Mouse (Mus musculus): ENCODE data around the gene Spin1. TPM values are rescaled to one million over a fixed set of nuclear protein-coding genes. Genes with fewer than 3 reads are reported as not detected.

Spin1 gene
- polyA plus RNA-seq, 1 experiment from 2014 or later: 40.6 TPM

DNA sequence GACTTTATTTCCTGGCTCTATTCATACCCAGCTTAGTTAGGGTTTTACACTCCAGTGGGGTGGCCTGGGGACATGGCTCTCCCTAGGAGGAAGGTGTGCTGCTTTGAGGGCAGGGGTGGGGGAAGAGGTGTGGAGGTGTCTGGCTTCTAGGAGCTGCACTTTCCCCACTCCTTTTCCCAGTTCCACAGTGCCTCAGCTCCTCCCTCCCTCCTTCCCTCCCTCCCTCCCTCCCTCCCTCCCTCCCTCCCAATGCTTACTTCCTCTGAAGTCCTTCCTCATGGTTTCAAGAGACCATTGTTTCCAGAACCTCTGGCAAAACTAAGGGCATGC is 37.0 kb downstream of the Spin1 start:
- H3K36me3 ChIP-seq (ENCODE audit: insufficient read depth, low read length): peaks cover 9% of the 10 kb centered on the region
- H3K4me3 ChIP-seq (ENCODE audit: low read depth, low read length): no peak overlapping the region
- 0 out of 2 replicates have a peak overlapping the region, but pooled peaks have one; percentile 15 for H3K27ac ChIP-seq (ENCODE audit: low read length)
- no peak overlapping the region for H3K4me2 ChIP-seq (replicated peaks; ENCODE audit: low read depth, low read length)
- ATAC-seq (no peak), DNase-seq (ENCODE audit: low spot score) (peak; percentile 35)
- TF ChIP-seq CTCF (IDR thresholded peaks at IDR 0.05): no peak
- TF ChIP-seq EP300 (IDR thresholded peaks at IDR 0.05): no peak
- H3K27me3 ChIP-seq (replicated peaks; ENCODE audit: insufficient read depth, low read length): no peaks in the 10 kb centered on the region
- H3K4me1 ChIP-seq (ENCODE audit: insufficient read depth, low read depth, low read length): no peaks in the 10 kb centered on the region
- H3K9ac ChIP-seq (replicated peaks; ENCODE audit: low read depth): no peak overlapping the region
- H3K9me3 ChIP-seq (ENCODE audit: low read length): no peaks in the 10 kb centered on the region

DNA sequence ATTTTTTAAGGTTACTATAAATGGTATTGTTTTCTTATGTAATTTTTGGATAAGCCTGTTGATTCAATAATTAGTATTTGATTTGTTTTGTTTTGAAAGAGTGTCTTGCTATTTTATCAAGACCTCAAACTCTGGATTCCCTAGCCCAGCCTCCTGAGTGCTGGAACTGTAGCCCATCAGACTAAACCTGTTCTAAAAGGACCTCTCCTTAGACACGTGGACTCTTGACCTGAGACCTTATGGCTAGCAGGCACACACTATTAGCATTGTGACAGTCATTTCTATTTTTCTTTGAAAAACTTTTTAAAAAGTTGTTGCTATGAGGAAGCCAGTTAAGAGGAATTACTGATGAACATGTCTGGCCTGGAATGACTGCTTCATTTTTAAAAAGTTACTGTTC is 46.4 kb downstream of the Spin1 start:
- H3K27me3 ChIP-seq (replicated peaks; ENCODE audit: insufficient read depth, low read length): no peaks in the 10 kb centered on the region
- no peak overlapping the region for H3K27ac ChIP-seq (ENCODE audit: low read length)
- H3K4me2 ChIP-seq (replicated peaks; ENCODE audit: low read depth, low read length): no peak overlapping the region
- DNase-seq (ENCODE audit: low spot score): no peak
- H3K9ac ChIP-seq (replicated peaks; ENCODE audit: low read depth): no peak overlapping the region
- no peaks in the 10 kb centered on the region for H3K4me1 ChIP-seq (ENCODE audit: insufficient read depth, low read depth, low read length)
- H3K36me3 ChIP-seq (ENCODE audit: insufficient read depth, low read length): peaks cover 6% of the 10 kb centered on the region; the same call in 1 of the 2 replicates
- no peaks in the 10 kb centered on the region for H3K9me3 ChIP-seq (ENCODE audit: low read length)
- WGBS: 40% methylated on average over 1 of the region's 1 CpGs
- no peak for TF ChIP-seq CTCF (IDR thresholded peaks at IDR 0.05)
- TF ChIP-seq EP300 (IDR thresholded peaks at IDR 0.05): no peak
- no peak for ATAC-seq
- no peak overlapping the region for H3K4me3 ChIP-seq (ENCODE audit: low read depth, low read length)

DNA sequence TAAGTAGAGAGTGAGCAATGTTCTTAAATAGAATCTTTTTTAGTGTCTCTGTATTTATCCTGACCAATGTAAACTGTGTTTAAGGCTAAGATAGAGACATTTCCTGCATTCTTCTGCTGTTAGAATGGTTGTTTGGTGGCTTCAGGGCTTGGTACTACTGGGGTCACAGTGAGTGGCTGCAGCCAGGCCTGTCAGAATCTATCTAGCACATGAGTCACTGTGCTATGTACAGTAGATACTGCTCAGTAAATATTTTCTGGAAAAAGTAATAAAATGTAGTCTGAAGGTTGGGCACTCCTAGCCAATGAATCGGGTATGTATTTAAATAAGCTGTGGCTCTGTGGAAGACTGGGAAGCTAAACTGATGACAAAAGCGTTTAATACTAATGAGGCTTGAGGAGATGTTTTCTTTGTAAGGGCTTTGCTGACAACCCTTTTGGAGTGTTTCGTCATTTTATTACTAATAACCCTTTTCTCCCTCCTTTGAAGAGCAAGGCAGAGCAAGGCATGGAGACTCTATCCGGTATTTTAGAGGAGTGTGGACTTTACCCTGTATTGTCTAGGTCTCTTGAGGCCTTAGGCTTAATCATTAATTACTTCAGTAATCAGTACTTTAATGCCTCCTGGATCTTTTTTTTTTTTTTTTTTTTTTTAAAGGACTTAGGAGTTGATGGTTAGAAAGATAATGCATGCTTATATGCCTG is 52.4 kb downstream of the Spin1 start:
- H3K9me3 ChIP-seq (ENCODE audit: low read length): no peaks in the 10 kb centered on the region
- ATAC-seq (0 out of 2 replicates have a peak, but pooled peaks have one; percentile 20), DNase-seq (ENCODE audit: low spot score) (no peak)
- H3K4me3 ChIP-seq (ENCODE audit: low read depth, low read length): no peak overlapping the region
- H3K4me1 ChIP-seq (ENCODE audit: insufficient read depth, low read depth, low read length): no peaks in the 10 kb centered on the region
- 68% methylated on average over 4 of the region's 4 CpGs for WGBS
- H3K4me2 ChIP-seq (replicated peaks; ENCODE audit: low read depth, low read length): no peak overlapping the region
- peaks cover 6% of the 10 kb centered on the region; the same call in 1 of the 2 replicates for H3K36me3 ChIP-seq (ENCODE audit: insufficient read depth, low read length)
- no peak for TF ChIP-seq CTCF (IDR thresholded peaks at IDR 0.05)
- TF ChIP-seq EP300 (IDR thresholded peaks at IDR 0.05): no peak
- no peak overlapping the region for H3K9ac ChIP-seq (replicated peaks; ENCODE audit: low read depth)
- no peak overlapping the region for H3K27ac ChIP-seq (ENCODE audit: low read length)
- no peaks in the 10 kb centered on the region for H3K27me3 ChIP-seq (replicated peaks; ENCODE audit: insufficient read depth, low read length)

DNA sequence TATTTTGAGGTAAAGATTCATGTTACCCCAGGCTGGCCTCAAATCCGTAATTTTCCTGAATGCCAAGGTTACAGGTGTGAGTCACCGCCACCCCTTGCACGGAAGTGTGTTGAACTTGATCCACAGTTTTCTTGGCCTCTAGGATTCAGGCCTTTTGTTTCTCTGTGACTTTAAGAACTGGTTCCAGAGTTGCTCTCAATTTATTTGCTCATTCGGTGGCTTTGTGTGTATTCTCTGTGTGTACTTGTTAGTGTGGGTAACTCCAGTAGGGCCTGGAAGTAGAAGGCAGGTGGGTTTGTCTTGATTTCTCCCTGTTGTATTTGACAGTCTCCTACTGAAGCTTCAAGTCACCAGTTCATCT is 53.0 kb downstream of the Spin1 start:
- Histone ChIP-seq H3K9ac (replicated peaks; ENCODE audit: low read depth) (no peak overlapping the region), H3K4me1 (ENCODE audit: insufficient read depth, low read depth, low read length) (no peaks in the 10 kb centered on the region), H3K27me3 (replicated peaks; ENCODE audit: insufficient read depth, low read length) (no peaks in the 10 kb centered on the region)

GRCm38 (mm10) chr13:51155178-51156013 is 54.7 kb downstream of the Spin1 start:
- no peak overlapping the region for H3K9ac ChIP-seq (replicated peaks; ENCODE audit: low read depth)
- peak overlapping the region; percentile 32; the same call in 1 of the 2 replicates for H3K27ac ChIP-seq (ENCODE audit: low read length)
- H3K36me3 ChIP-seq (ENCODE audit: insufficient read depth, low read length): peaks cover 1% of the 10 kb centered on the region; the same call in 1 of the 2 replicates
- H3K4me3 ChIP-seq (ENCODE audit: low read depth, low read length): no peak overlapping the region
- WGBS: 59% methylated on average over 15 of the region's 15 CpGs
- DNase-seq (ENCODE audit: low spot score) (peak; percentile 45), ATAC-seq (peak; percentile 84)
- TF ChIP-seq EP300 (IDR thresholded peaks at IDR 0.05) (no peak), CTCF (IDR thresholded peaks at IDR 0.05) (no peak)
- no peaks in the 10 kb centered on the region for H3K27me3 ChIP-seq (replicated peaks; ENCODE audit: insufficient read depth, low read length)
- H3K4me1 ChIP-seq (ENCODE audit: insufficient read depth, low read depth, low read length): no peaks in the 10 kb centered on the region
- no peak overlapping the region for H3K4me2 ChIP-seq (replicated peaks; ENCODE audit: low read depth, low read length)
- H3K9me3 ChIP-seq (ENCODE audit: low read length): no peaks in the 10 kb centered on the region

More for the DNA sequence above, 53.0 kb downstream of the Spin1 start:
- DNase-seq (ENCODE audit: low spot score): no peak
- peaks cover 6% of the 10 kb centered on the region; the same call in 1 of the 2 replicates for H3K36me3 ChIP-seq (ENCODE audit: insufficient read depth, low read length)
- ATAC-seq: no peak
- no peak for TF ChIP-seq EP300 (IDR thresholded peaks at IDR 0.05)
- no peak for TF ChIP-seq CTCF (IDR thresholded peaks at IDR 0.05)
- no peak overlapping the region for H3K4me2 ChIP-seq (replicated peaks; ENCODE audit: low read depth, low read length)
- no peak overlapping the region for H3K4me3 ChIP-seq (ENCODE audit: low read depth, low read length)
- no peaks in the 10 kb centered on the region for H3K9me3 ChIP-seq (ENCODE audit: low read length)
- 83% methylated on average over 4 of the region's 4 CpGs for WGBS
- no peak overlapping the region for H3K27ac ChIP-seq (ENCODE audit: low read length)

- H3K4me1 ChIP-seq (ENCODE audit: insufficient read depth, low read depth, low read length): no peaks in the 10 kb centered on the region
- no peak for DNase-seq (ENCODE audit: low spot score)
- H3K4me3 ChIP-seq (ENCODE audit: low read depth, low read length): no peak overlapping the region
- 91% methylated on average over 6 of the region's 6 CpGs for WGBS
- H3K27ac ChIP-seq (ENCODE audit: low read length): peak overlapping the region; percentile 32; the same call in 1 of the 2 replicates
- no peak overlapping the region for H3K4me2 ChIP-seq (replicated peaks; ENCODE audit: low read depth, low read length)
- no peaks in the 10 kb centered on the region for H3K36me3 ChIP-seq (ENCODE audit: insufficient read depth, low read length)
- H3K9me3 ChIP-seq (ENCODE audit: low read length): no peaks in the 10 kb centered on the region
- no peak for ATAC-seq
- no peak overlapping the region for H3K9ac ChIP-seq (replicated peaks; ENCODE audit: low read depth)
- no peaks in the 10 kb centered on the region for H3K27me3 ChIP-seq (replicated peaks; ENCODE audit: insufficient read depth, low read length)
- TF ChIP-seq EP300 (IDR thresholded peaks at IDR 0.05) (no peak), CTCF (IDR thresholded peaks at IDR 0.05) (no peak)
Observed at GRCm38 (mm10) chr13:51156014-51156386, 55.3 kb downstream of the Spin1 start.

All from lung, postnatal 0 days (tissue).